Mouse (Mus musculus) E14TG2a.4 (cell line): ENCODE measurements around the gene Aspscr1.
A peak's percentile ranks its signal among the peaks of the same experiment; 100 is the strongest.

Source experiments
- H3K27me3 ChIP-seq: 2 replicates; pipeline ENCODE4 v1.6.1; 2014; ENCODE audit warnings: low read length, control low read depth; ENCODE audit not compliant: insufficient read depth
- H3K36me3 ChIP-seq: 2 replicates; pipeline ENCODE4 v1.6.1; 2014; ENCODE audit warnings: low read length, control low read depth; ENCODE audit not compliant: insufficient read depth
- H3K4me1 ChIP-seq: replicated peaks from 2 replicates; pipeline ENCODE4 v1.6.1; 2014; ENCODE audit warnings: low read depth, low read length, control low read depth
- H3K4me3 ChIP-seq: replicated peaks from 2 replicates; pipeline ENCODE4 v1.5.1; 2014; ENCODE audit warnings: mild to moderate bottlenecking, low read length
- H3K9me3 ChIP-seq: 2 replicates; pipeline ENCODE4 v1.6.1; 2014; ENCODE audit warnings: low read length, control low read depth
- CTCF ChIP-seq: conservative IDR thresholded peaks from 2 replicates; pipeline ENCODE4 v1.5.1; 2014; ENCODE audit warnings: low read length
- NANOG ChIP-seq: IDR thresholded peaks from 2 replicates; pipeline ENCODE4 v1.6.1; 2014; ENCODE audit warnings: borderline replicate concordance, low read length, mixed read lengths
- POU5F1 ChIP-seq: IDR thresholded peaks from 2 replicates; pipeline ENCODE4 v1.6.1; 2014; ENCODE audit warnings: low read length, borderline replicate concordance

Gene Aspscr1

GRCm38 (mm10) chr11:120672687-120673593 lies at the start of gene Aspscr1:
Gene Aspscr1, plus strand, starts transcription at chr11:120672973.
- no peaks in the 10 kb centered on the region for H3K27me3 ChIP-seq

GRCm38 (mm10) chr11:120623961-120624679 lies 48.7 kb upstream of the Aspscr1 start:
- Histone ChIP-seq H3K36me3 (peaks cover 81% of the 10 kb centered on the region), H3K4me3 (peak overlapping the region; percentile 98), H3K4me1 (peaks cover 80% of the 10 kb centered on the region), H3K9me3 (no peaks in the 10 kb centered on the region), H3K27me3 (no peaks in the 10 kb centered on the region)
- no peak for TF ChIP-seq POU5F1
- TF ChIP-seq NANOG, result no peak
- peak; percentile 45 for TF ChIP-seq CTCF

More at GRCm38 (mm10) chr11:120672687-120673593, at the start of gene Aspscr1:
- no peak for TF ChIP-seq CTCF
- TF ChIP-seq NANOG, result no peak
- TF ChIP-seq POU5F1, result no peak
- Histone ChIP-seq H3K4me3 (peak within 1 kb of the TSS; percentile 84), H3K4me1 (peaks cover 81% of the 10 kb centered on the region), H3K9me3 (no peaks in the 10 kb centered on the region), H3K36me3 (peaks cover 38% of the 10 kb centered on the region)

- Histone ChIP-seq H3K9me3 (no peaks in the 10 kb centered on the region), H3K27me3 (no peaks in the 10 kb centered on the region), H3K4me1 (peaks cover 83% of the 10 kb centered on the region), H3K36me3 (peaks cover 82% of the 10 kb centered on the region), H3K4me3 (peak overlapping the region; percentile 98)
- TF ChIP-seq CTCF, result no peak
- TF ChIP-seq NANOG, result no peak
- no peak for TF ChIP-seq POU5F1
Observed at GRCm38 (mm10) chr11:120624680-120625111, 48.1 kb upstream of the Aspscr1 start.

DNA sequence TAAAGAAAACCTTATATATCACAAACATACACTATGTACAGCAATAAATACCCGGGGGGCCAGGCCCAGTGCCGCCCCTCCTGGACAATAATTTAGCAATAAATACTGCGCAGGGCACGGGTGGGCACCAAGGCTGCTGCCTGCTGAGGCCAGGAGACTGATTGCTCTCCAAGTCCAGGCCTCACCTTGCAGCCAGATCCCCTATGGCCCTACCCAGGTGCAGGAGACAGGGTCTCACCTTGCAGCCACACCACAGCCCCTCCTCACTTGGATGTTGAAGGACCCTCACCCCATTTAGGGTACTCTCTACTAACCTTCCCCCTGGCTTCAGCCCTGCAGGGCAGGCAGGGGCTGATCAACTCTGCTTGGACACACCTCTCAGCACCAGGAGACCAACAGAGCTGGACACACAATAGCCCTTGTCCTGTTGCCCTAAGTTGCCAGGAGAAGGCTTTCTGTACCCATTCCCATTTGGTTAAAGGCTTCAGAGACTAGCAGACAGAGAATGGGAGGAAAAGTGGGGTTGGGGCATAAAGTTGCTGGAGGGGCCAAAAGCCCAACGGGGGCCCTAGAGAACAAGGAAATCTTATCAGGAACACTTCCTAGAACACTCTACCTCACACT lies 47.5 kb upstream of the Aspscr1 start, which contains the start of gene Sirt7:
Sirt7 (minus strand) TSS at position 89 of the 624 bp plus-strand sequence.
- Histone ChIP-seq H3K27me3 (no peaks in the 10 kb centered on the region), H3K9me3 (no peaks in the 10 kb centered on the region), H3K4me1 (peaks cover 83% of the 10 kb centered on the region), H3K4me3 (peak within 1 kb of the TSS; percentile 98), H3K36me3 (peaks cover 79% of the 10 kb centered on the region)
- no peak for TF ChIP-seq CTCF
- no peak for TF ChIP-seq POU5F1
- TF ChIP-seq NANOG, result no peak

GRCm38 (mm10) chr11:120626785-120627467 lies 45.8 kb upstream of the Aspscr1 start:
- TF ChIP-seq POU5F1 (no peak), CTCF (no peak), NANOG (no peak)

DNA sequence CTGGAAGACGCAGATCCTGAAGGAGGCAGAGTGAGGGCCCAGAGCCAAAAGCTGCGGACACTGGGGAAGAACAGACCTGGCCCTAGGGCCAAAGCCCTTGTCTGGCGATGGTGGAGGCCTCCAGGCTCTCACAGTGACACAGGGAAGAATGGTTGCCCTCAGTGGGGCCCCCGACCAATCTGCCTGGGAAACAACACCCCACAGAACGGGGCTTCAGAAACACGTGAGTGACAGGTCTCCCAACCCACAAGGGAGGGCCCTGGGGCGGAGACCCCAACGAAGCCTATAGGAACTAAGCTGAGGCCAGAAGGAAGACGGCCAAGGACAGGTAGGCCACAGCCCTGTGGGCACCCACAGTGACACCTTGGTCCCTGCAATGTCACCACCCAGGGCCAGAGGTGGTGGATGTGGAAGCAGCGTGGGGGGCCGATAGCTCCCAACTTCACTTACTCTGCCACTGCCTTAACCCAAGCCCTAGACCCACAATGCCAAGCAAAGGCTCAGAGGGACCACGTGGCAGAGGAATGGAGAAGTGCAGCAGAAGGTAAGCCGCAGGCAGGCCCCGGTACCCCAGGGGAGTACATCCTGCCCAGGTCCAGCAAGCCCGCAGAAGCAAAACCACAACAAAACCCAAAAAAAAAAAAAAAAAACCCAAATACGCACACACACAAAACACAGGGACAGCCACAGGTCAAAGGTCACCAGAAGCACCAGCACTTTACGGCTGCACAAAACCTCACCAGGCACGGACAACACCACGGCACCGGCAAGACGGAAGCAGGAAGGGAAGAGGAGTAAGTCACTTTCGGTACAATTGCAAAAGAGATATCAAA lies 45.1 kb upstream of the Aspscr1 start:
- Histone ChIP-seq H3K4me1 (peaks cover 86% of the 10 kb centered on the region), H3K36me3 (peaks cover 67% of the 10 kb centered on the region), H3K4me3 (peak overlapping the region; percentile 37), H3K9me3 (no peaks in the 10 kb centered on the region), H3K27me3 (no peaks in the 10 kb centered on the region)
- no peak for TF ChIP-seq NANOG
- no peak for TF ChIP-seq CTCF
- TF ChIP-seq POU5F1, result no peak

More at GRCm38 (mm10) chr11:120626785-120627467, 45.8 kb upstream of the Aspscr1 start:
- Histone ChIP-seq H3K27me3 (no peaks in the 10 kb centered on the region), H3K4me1 (peaks cover 85% of the 10 kb centered on the region), H3K9me3 (no peaks in the 10 kb centered on the region), H3K36me3 (peaks cover 73% of the 10 kb centered on the region), H3K4me3 (peak overlapping the region; percentile 37; the same call in 1 of the 2 replicates)
